13 mouse cellular contexts compared by ENCODE assay signal in genomic region chr15:30645688-30646087, GRCm38 (mm10).
"Had no signal": no experiment of that assay in that cellular context is flagged by ENCODE, and none has a peak within 500 bp of the region (broad histone marks: within the 10 kb centered on the region; RNA-seq: fewer than 3 reads in every experiment).

No protein-coding gene starts in this region.

- DNase-seq: kidney, adult 18-20 months; kidney, postnatal 10 days; liver; liver, embryonic 13.5 days; liver, postnatal 0 days; lung, postnatal 36 days; right cerebral cortex, postnatal 4 days; spleen, adult 18-20 months; thymus, adult 18-20 months; thymus, postnatal 25 days had no signal

- H3K27ac ChIP-seq: intestine, embryonic 15.5 days; limb, embryonic 12.5 days; liver, embryonic 13.5 days; midbrain, embryonic 15.5 days had no signal
